Comparison of ENCODE assay signal across 22 mouse cellular contexts in the genomic region with DNA sequence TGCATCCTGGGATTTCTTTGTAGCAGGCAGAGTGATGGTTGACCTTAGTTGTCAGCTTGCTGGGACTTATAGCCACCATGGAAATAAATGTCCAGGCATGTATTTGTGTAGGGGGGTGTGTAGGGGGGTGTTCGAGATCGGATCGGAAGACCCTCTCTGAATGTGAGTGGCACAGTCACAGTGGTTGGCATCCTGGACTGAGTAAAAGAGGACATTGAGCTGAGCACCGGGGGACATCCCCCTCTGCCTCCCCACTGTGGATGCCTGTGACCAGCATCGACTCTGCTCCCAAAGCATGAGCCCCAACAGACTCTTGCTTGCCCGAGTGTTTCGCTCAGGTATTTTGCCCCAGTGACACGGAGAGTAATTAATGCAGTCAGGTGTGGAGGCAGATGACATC. TPM values are rescaled to one million over a fixed set of nuclear protein-coding genes. Genes with fewer than 3 reads are reported as not detected.
"Had no signal": no experiment of that assay in that cellular context is flagged by ENCODE, and none has a peak within 500 bp of the region (broad histone marks: within the 10 kb centered on the region; RNA-seq: fewer than 3 reads in every experiment).

No protein-coding gene starts in this region.

- DNase-seq: lung, adult 18-20 months; lung, embryonic 14.5 days; lung, postnatal 10 days; lung, postnatal 4 days; midbrain, embryonic 14.5 days; retina, postnatal 1 day; right cerebral cortex, adult 18-20 months; right cerebral cortex, postnatal 25 days; right cerebral cortex, postnatal 4 days; spleen, adult 18-20 months; thymus, adult 18-20 months; thymus, postnatal 14 days; thymus, postnatal 36 days had no signal

- H3K4me1 ChIP-seq: midbrain, embryonic 10.5 days; midbrain, embryonic 12.5 days; neural tube, embryonic 13.5 days; neural tube, embryonic 15.5 days; stomach, embryonic 15.5 days had no signal

- ATAC-seq: midbrain, embryonic 16.5 days had no signal

- H3K27ac ChIP-seq: midbrain, embryonic 10.5 days; midbrain, embryonic 12.5 days; neural tube, embryonic 13.5 days; neural tube, embryonic 15.5 days; stomach, embryonic 15.5 days had no signal

- H3K4me2 ChIP-seq: lung, embryonic 14.5 days; midbrain, embryonic 12.5 days; neural tube, embryonic 13.5 days; neural tube, embryonic 15.5 days; stomach, embryonic 15.5 days had no signal

- H3K4me3 ChIP-seq: midbrain, embryonic 10.5 days; midbrain, embryonic 12.5 days; myocyte; neural tube, embryonic 13.5 days; neural tube, embryonic 15.5 days; stomach, embryonic 15.5 days had no signal

- H3K36me3 ChIP-seq: midbrain, embryonic 10.5 days; midbrain, embryonic 12.5 days; neural tube, embryonic 13.5 days; neural tube, embryonic 15.5 days; stomach, embryonic 15.5 days had no signal

- H3K9me3 ChIP-seq: midbrain, embryonic 10.5 days; midbrain, embryonic 12.5 days; neural tube, embryonic 13.5 days; neural tube, embryonic 15.5 days; stomach, embryonic 15.5 days had no signal

- H3K9ac ChIP-seq: lung, embryonic 14.5 days; midbrain, embryonic 12.5 days; neural tube, embryonic 13.5 days; neural tube, embryonic 15.5 days; stomach, embryonic 15.5 days had no signal

RNA-seq across cellular contexts. Expression of gene Bhlhe41, which starts 8.0 kb away (rescaled TPM):
- total RNA-seq: megakaryocyte, adult 5-6 weeks had no signal

RNA-seq across cellular contexts. Expression of gene Sspn, which starts 58.1 kb away (rescaled TPM):
- total RNA-seq: megakaryocyte, adult 5-6 weeks; megakaryocyte-erythroid progenitor cell, adult 5-6 weeks had no signal
